Mouse (Mus musculus) thymus, postnatal 36 days (tissue): ENCODE measurements around the gene Cacnb4.

Source experiments
- DNase-seq, 2 experiments: peaks; one replicate each; pipeline ENCODE4 v3.0.0; 2022; ENCODE audit warnings: mixed read lengths in 2 of 2

Gene Cacnb4

DNA sequence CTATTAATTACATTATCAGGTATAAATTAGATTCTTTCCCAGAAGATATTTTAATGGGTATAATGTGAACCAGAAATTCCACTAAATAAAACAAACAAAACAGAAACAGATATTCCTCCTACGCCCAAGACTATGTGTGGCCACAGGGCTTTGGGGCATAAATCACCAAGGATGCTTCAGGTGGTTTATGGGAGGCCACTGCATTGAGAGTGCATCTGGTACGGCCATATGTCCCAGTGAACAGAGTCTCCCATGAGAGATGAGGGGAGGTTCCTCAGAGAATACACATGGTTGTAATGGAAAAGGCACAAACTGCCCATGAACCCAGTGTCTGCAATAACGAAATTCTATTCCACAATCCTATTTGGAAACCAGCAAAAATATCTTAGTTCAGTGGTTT lies 160.1 kb downstream of the Cacnb4 start:
- no peak for DNase-seq

DNA sequence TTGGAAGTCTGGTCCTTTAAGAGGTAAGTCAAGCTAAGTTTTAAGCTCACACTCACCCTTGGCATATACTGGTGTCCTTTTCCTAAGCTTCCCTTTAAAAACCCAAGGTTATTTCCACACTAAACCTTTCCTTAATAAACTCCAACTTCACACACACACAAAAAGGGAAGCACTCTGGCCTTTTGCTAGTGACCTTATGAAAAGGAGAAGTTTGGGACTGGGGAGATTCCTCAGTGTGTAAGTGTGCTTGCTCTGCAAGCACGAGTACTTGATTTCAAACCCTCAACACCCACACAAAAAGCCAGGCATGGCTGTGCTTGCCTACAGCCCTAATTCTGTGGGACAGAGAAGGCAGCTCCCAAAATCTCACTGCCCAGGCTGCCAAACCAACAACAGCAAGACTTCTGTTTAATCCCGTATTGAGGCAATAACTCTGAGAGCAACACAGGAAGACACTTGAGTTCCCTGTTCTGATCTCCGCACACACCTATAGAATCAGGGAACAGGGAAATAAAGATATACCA lies 163.7 kb downstream of the Cacnb4 start:
- no peak for DNase-seq

DNA sequence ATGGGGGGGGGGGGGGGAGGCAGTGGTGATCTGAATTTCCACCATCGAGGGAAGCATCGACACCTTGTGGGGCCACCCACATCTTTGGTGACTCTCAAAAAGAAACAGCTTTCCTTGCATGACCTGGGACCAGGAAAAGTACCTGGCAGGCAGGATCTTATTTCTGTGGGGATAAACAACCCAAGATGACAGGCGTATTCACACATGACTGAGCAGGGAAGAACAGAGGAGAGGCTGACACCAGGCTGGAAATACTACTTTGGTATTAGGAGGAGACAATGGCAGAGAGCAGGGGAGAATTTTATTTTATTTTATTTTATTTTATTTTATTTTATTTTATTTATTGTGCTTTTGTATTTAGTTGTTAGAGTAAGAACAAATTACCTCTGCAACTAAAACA lies 164.4 kb downstream of the Cacnb4 start:
- no peak for DNase-seq

DNA sequence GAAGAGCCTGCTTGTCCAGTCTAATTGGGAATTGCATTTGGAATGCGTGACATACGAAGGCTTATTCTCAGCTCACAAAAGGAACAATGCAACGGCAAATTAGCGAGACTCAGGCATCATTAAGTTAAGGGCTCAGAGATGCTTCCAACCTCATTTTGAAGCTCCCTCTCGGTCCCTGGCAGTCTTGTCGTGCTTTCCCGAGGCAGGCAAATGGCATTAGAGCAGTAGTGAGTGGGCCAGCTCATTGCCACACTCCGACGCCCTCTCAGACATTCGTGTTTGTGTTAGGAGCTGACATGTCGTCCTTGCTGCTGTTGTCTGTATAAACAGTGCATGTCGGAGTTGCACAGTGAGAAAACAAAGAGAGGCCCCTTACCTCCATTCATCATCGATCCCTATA lies 164.8 kb downstream of the Cacnb4 start:
- no peak for DNase-seq

DNA sequence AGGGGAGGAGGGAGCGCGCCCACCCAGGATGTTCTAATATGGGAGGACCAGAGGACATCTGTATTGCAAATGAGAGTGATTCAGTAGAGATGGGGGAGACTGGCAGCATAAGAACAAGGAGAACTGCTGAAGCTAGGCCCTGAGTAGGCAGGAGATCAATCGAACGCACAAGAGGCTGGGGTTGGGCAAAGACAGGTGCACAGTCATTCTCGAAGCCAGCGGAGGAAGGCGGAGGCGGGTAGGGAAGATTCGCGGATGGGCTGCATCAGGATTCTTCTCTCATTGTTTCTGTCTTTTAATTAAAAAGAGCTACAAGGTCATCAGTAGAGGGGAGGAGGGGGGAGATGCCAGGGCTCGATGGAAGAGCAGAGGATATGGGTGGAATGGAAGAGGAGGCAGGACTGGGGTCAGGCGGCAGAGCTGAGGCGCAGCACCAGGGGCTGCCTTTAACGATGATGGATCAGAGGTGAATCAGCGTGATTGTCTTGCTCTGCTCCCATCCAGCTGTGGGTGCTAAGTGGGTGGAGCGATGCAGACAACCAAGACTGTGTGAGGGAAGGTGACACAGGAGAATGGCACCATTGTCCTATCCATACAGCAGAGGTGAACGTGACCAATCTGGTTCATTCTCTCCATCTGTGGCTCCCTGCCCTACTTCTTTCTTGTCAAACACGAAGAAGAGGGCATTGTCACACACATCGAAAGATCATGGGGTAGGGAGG lies 166.7 kb downstream of the Cacnb4 start:
- no peak for DNase-seq

DNA sequence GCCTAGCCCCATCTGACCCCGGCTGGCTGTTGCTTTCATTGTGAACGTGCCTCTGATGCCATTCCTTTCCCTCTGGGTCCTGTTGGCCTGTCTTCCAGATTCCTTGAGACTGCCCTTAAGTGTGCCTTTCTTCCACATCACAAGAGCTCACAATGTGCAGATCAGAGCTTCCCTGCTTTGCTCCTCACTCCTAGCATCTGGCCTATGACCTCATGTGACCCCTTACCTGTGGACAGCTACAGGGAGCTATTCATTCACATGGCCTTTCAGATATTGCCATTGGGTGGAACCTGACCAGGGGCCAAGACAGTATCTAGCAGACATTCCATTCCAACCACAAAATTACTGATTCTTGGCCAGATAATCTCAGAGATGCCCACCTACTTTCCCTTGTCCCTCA lies 171.5 kb downstream of the Cacnb4 start:
- DNase-seq: no peak

DNA sequence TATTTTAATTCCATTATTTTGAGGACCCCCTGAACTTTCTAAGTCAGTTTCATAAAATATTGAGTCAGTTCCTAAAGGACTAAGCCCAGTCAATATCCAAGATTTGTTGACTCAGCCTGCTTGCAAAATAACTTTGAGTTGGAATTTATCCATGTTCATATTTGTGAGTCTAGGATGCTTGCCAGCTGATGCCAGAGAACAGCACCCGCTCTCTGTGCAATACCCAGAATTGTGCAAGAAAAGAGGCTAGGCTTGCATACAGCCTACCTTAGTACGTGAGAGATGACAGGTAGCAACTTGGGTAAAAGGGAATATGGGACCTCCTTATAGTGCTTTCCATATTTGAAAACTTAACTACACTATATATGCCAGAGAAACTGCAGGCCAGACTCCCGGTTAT lies 171.9 kb downstream of the Cacnb4 start:
- no peak for DNase-seq

DNA sequence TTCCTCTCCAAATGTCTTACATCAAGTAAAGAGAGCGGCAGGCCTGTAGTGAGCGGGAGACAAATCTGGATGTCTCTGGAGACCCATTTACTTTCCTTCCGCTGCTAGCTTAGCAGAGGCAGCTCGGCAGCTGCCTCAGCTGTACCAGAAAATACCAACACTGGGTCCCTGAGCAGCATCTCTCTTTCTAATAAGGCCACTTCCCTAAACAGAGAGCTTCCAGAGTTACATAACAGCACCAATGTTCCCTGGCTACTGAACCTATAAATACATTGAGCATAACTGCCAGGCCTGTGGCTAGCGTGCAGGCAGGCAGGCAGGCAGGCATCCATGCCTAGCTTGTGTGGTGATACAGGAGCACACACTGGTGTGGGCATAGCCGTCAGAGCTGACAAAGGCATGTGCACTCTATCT lies 176.8 kb downstream of the Cacnb4 start:
- no peak for DNase-seq

DNA sequence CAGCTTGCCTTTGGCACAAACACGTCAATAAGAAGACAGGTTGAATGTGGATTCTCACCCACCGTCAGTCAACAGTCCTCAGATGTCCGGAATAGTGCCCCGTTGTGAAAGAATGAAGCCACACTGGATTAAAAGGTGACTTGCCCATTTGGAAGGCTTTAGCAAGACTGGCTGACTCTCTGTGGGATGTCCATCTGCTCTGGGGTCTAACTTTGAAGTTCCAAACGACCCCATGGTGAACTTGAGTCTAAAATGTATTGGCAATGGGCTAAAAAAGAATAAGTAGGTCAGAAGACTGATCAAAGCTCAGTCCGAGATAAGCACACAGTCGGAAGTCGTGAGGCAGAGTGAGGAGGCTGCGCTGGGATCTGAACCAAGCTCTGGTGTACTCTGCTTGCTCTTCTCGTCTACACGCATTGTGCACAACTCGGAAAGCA lies 177.5 kb downstream of the Cacnb4 start:
- DNase-seq: no peak

DNA sequence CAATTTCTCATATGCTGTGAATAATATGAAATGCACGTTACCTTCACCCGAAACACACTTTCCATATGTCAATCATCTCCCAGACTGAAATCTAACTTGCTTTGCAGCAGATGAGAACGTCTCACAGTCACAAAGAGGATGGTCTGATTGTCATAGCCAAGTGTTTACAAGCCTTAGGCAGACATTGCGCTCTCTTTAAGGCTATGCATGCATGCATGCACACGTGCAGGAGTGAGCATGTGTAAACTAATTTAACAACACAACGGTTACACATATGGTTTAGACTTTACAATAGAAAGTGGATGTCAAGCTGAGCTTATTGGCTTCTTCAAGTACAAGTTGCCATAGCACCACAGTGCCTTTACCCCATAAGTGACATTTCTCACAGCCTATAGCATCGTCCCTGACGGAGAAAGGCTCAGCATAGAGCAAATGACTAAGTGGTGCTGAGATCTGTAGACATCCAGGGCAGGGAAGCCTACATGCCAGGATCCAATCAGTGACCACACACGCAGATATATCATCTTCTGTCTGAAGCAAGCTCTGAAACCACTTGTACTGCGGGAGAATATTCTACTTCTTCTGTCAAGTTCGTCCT lies 181.4 kb downstream of the Cacnb4 start:
- no peak for DNase-seq

DNA sequence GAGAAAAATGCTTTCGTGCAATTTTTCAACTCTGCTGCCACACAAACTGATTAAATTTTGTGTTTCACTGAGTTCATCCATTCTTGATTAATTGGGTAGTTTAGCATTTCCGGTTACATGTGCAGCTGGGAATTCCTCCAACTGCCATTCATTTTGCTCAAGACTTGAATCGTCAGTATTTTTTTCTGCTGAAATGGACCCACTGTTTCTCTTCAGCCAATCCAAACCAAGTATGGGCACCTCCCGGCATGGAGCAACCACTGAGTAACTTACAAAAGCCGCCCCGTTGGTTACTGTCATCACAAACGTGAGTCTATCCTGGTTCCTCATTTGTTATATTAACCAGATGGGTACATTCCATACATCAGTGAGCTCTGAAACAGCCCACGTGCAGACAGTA lies 182.4 kb downstream of the Cacnb4 start:
- no peak for DNase-seq

DNA sequence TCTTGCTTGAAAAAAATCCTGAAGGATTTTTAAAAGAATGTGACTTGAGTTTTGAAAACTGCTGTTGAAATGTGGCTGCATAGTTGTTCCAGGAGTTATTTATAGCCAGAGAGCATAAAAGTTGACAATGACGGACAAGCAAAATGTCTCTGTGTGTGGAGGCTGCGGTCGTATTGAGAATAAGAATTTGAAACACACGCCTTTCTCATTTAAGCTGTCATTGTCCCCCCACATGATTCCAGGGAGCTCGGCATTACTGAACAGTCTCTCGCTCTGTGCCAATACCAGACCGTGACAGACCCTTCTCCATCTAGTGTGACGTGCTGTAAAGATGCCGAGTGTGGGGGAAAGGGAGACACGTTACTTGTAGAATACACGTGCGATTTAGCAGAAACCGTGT lies 183.8 kb downstream of the Cacnb4 start:
- no peak for DNase-seq

DNA sequence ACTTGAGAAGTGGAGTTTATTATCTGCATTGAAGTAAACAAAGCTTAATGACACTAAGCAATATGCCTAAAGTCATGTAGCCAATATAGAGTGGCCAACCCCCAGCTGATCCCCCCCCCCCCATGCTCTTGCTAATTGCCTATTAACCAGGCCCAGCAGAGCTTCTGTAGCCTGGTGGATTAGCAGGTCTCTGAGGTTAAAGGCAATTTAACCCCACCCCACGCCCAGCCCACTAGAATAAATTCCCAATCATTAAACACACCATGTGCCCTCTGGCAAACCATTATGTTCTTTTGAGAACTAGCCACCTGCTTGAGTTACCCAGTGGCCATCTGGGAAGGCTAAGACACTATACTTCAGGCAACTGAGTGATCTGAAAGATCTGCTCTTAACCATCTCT lies 186.8 kb downstream of the Cacnb4 start:
- DNase-seq: no peak

DNA sequence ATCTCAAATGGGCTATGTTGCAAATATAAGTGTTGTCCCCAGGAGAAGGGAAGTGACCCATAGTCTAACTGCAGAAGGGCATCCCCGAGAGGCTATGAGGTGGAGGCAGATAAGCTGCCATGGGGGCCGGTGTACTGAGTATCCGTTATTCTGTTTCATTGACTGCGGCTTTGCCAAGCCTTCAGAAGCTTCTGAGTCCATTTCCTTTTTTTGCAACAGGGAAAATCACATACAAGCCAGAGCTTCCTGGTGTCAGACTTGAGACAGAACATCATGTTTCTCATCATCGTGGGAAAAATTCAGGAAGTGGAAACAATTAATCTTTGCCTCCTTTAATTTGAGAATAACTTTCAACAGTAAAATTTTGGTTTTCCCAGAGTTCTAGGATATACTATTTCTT lies 193.1 kb downstream of the Cacnb4 start:
- no peak for DNase-seq

DNA sequence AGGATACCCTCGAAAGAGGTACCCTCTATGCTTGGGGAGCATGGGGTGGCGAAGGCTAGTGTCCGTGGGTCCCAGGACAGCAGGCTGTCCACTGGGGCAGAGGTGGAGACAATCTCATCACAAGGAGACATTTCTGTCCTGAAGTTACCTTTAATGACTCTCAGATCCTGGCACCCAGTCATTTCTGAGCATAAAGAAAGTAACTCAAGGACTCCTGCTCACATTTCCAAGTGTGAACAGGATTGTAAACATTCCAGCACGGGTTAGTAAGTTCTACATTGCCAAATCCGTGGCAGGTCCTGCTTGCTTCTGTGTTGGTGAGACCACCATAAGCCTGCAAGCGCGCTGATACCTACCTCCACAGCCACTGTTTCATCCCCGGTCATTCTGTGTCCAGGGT lies 196.2 kb downstream of the Cacnb4 start:
- DNase-seq: no peak

DNA sequence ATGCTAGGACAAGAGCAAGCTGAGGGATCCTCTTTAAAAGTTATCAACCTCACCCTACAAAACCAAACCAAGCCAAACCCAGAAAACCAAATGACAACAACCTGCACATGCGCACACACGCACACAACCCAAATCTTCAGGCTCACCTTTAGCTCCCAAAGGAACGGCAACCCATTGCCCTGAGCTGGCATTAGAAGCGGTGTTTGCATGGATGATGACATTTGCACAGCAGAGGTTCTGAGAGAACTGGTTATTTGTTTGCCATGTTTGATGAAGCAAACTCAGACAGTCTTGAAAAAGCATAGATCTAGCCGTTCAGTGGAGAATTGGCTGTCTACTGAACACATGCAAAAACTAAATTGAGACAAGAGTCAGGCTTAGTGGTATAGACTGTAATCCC lies 198.1 kb downstream of the Cacnb4 start:
- no peak for DNase-seq

DNA sequence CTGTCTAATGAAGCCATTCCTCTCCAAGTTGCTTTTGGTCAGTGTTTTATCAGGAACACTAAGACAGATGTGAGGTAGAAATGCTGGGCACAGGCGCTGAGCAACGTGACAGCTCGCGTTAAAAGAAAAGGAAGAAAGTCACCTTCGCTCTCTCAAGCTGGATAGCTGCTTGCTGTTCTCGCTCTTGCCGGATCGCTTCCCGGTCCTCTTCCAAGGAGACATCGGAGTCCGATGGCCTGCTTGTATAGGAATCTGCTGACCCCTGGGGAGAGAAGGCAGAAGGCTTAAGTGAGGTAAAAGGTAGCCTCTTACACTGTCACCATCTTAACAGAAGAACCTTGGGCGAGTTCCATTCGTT lies 199.1 kb downstream of the Cacnb4 start:
- DNase-seq: no peak

DNA sequence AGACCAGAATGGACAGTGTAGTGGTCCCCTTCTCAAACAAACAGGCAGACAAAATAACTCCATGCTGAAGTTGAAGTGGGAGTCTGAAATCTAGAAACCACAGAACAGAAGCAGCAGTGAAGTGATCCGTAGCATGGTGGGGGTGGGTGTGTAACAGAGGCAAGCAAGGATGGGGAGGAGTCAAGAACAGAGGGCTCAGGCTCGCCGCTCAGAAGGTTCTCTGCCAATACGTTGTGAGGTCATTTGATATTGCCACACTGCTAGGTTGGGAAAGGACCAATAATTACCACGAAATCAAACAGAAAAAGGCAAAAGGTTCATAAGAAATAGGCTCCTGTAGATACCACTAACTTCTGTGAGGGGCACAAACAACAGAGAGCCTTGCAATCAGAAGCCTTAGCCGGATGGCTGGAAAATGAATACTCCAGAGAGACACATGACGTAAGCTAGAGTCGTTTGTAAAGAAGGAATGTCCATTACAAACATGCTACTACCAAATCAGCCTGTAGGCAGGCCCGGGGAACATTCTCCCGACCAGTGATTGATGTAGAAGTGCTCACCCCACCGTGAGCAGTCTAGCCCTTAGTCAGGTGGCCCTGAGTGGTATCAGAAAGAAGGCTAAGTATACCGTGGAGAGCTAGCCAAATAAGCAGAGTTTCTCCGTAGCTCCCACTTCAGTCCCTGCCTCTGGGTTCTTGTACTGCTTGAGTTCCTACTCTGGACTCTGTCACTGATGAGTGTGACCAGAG lies 199.7 kb downstream of the Cacnb4 start:
- DNase-seq: no peak

DNA sequence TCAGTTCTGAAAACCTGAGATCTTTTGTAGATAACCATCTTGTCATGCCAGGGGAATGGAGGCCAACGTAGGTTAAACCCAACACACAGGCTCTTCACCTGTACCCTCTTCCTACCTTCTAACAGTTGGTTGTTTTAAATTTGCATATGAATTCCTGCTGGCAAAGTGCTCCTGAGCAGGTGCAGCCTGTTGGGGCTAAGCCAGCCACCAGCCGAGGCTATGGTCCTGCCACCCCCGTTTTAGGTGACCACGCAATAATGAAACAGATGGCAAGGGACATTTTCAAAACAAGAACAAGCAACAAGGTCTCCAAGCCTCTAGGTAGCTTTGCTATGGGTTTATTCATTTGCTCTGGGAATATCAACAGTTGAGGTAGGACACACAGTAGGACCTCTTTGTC lies 200.8 kb downstream of the Cacnb4 start:
- no peak for DNase-seq

DNA sequence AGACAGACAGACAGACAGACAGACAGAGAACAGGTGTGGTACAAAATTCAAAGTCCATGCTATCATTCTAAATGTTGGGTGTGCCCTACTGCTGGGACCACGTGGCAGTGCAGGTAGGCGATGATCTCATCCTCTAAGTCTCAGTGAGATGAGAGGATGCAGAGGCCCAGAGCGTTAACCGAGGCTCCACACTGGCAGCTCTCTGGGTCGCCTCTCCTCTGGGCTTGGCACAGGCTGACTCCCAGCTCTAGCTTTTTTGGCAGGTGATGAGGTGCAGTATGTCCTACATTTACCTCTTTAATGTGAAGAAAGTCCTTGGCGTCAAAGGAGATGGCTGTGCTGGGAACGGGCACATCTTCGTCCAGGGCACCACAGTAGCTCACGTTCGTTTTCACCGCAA lies 202.1 kb downstream of the Cacnb4 start:
- no peak for DNase-seq

DNA sequence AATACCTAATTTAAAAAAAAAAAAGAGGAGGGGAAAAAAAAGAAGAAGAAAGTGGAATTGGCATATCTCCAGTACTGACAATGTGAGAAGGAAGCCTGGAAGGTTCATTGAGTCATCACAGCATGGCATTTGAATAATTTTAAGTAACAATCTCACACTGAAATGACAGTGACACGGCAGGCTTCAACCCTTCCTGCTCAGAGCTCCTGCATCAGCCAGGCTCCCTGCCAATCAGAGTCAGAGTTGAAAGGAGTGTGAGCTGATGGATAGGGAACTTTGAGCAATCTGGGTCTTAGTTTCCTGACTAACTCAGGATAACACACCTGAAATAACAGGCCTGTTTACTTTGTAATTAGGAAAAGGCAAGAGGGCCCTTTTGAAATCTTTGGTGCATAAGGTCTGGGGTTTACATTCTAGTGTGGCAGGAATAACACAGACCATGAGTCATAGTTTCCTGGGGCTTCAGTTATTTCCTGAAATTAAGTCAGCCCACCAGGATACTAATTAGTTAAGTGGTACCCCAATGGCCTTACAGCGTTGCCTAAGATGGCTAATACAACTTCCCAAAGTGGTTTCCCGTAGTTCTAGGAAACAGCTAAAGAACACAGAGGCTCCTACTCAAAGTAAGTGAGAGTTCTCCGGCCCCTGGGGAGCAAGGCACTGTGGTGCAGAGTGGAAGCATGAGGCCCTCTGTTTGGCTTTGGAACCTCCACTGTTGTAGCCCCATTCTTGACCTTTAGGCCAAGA lies 204.9 kb downstream of the Cacnb4 start:
- DNase-seq: no peak

DNA sequence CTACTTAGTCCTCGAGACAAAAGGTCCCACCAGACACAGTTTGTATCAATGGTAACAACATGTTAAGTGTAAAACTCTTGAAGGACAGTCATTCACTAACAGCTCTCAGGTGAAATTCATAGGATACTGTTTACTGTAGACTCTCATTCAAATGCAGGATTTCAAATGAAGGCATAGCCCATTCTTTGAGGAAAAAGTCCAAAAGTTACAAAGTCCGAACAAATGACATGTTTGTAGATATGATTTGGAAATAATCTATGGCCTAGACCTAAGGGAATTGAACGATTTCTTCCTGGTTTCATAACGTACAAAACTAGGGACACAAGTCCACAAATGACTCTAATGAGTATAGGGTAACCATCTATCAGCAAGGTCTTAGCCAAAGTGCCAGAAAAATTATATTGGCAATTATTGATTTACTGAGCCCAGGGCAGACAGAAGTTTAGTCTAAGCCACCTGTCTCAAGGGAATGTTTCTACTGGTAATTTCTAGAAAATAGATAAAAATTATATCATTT lies 206.5 kb downstream of the Cacnb4 start:
- DNase-seq: no peak

DNA sequence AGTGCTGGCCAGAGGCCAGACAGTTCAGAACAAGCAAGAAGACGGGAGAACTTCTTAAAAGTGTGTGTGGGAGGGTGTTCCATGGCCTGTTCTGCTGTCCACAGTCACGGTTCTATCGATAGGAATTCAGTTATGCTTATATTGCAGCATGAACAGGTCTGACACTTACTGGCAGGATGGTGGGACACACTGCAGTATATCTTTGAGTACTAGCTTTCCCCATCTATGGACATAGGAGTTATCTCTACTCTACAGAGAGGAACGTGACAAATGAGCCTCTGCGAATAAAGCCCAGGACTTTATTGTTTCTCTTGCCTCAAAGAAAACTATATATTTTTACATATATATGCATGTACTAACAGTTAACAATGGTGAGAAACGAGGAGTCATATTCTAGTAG lies 209.0 kb downstream of the Cacnb4 start:
- DNase-seq: no peak
